Mouse (Mus musculus) CD4-positive helper T cell, adult 2 months (primary cell): ENCODE measurements at regions not wholly inside any gene's neighbourhood (a gene's known extent, or its start where the extent isn't known, plus 50 kb on each side); places are given as distances from the start of the nearest gene placed in this dataset.

Experiments used
- DNase-seq: peaks from one replicate; pipeline ENCODE4 v3.0.0-alpha.2; 2012; ENCODE audit warnings: low read depth, missing footprints, low spot score

GRCm38 (mm10) chr4:53223379-53223778 is 63.7 kb upstream of the Abca1 start:
- DNase-seq: no peak

DNA sequence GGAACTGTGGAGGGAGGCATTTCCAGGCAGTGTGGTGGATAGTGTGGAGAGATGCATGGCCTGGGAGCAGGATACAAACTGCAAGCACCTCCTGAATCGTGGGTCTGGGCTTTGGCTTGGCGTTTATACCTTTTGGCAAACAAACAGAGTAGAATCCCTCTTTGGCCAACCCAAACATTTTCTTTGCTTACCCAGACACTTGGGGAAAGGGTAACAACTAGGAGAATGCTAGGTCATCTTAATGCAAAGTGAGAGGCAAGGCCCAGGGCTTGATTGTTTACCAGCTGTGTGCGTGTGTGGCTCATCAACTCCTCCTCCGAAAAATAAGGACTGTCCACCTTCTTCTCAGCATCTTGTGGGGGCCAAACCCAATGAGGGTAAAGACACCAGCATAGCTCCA is 61.1 kb upstream of the Abca1 start:
- no peak for DNase-seq

DNA sequence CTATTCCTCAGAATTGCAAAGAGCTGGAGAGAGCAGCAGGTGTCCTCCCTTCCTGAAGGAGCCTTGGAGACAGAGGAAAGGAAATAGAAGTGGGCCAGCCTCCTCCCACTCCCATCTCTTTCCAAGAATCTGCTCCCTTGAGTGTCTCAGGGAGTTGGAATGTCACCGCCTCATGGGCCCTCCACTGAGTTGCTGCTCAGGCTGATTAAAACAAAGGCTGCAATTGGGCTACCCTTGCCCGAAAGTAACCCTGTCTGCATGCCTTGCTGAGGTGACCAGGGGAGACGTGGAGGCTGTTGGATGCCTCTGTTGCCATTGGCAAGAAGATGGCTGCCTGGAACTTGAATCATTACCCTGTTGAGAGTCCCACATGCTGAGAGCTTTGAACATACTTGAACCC is 59.7 kb upstream of the Abca1 start:
- no peak for DNase-seq

DNA sequence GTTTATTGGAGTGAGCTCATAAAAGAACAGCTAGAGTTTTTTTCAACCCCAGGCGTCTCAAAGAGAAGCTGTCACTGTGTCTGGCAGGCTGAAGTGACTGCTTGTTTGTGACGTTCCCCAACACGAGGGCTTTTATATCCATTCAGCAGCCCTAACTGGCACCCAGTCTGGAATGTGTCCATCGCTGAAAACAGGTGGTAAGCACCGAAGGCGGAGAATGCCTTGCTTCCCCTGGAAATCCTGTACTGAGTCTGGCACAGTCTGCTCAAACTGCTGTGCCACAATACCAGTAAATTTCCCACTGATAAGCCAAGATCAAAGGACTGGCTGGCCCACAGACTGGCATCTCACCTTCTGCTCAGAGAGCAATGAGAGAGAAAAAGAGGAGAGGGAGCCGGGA is 59.1 kb upstream of the Abca1 start:
- DNase-seq: no peak

- no peak for DNase-seq
Measured at GRCm38 (mm10) chr4:53218291-53218640, 58.6 kb upstream of the Abca1 start.

DNA sequence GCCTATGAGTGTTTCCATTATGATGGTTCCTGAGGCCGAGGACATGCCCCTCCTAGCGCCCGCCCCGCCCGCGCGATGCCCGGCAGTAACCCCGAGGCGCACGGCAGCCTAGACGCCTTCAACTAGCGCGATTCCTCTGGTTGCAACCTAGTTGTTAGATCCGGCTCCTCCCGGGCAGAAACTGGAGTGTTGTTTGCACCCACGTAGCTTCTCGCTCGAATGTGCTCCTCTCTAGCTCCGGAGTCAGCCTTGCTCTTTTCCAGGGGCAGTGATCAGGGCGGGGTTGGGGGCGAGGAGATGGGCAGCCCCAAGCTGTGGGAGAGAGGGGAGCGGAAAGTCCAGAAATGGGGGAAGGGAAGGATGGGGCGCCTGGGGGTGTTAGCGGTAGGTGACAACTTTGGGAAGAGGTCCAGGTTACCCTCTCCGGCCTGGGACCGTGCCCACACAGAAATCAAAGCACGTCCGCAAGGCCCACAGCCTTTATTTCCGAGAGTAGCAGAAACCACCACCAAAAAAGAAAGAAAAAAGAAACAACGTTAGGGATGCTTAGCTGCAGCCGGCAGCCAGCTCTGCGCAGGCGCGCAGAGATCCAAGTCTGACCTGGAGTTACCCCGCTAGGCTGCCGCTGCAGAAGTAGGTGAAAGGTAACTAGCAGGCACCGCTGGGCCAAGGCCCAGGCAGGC is 58.1 kb upstream of the Abca1 start:
- DNase-seq: peak; percentile 90

DNA sequence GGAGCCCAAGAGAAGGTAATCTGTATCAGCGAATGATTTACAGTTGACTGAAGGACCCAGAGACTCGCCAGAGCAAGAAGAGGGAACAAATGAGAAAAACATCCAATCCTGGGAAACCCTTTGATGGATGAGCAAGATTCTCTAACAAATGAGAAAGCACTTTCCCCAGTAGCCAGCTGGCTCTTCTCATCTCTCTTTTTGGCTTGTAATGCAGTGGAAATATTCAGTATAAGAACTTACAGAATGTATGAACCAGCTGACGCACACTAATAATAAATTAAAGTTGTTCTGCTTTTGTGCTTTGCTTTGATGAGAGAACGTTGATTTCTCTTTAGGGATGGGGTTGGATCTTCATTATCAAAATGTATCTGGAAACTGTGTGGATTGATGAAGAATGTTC is 52.8 kb upstream of the Abca1 start:
- no peak for DNase-seq

DNA sequence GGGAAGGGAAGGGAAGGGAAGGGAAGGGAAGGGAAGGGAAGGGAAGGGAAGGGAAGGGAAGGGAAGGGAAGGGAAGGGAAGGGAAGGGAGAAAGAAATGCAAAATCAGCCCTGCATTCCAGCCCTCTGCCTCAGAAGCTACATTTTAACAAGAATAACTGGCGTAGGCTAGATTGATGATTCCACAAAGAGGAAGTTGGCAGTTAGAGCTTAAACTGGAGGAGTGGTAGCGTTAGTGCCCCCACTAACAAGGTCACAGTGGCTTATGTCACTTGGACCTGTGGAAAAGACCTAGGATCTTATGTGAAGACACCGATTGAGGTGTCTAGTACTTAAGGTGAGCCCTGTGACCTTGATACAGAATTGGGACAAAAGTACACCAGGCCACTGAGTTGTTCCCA is 51.0 kb upstream of the Abca1 start:
- DNase-seq: no peak
